Mouse (Mus musculus) intestine, embryonic 16.5 days (tissue): ENCODE measurements at regions not wholly inside any gene's neighbourhood (a gene's known extent, or its start where the extent isn't known, plus 50 kb on each side); places are given as distances from the start of the nearest gene placed in this dataset.
"Not testable (repeated sequence)": the region's sequence is repeated elsewhere in the genome, so short reads cannot be mapped to it uniquely, and the experiment has no call there.

Experiments
- ATAC-seq: fragments of 200-750 bp; cut with Nextera tagmentation; 2 replicates; pipeline ENCODE4 v1.8.0; 2017; ENCODE audit warnings: moderate TSS enrichment, moderate library complexity
- H3K27ac ChIP-seq: fragments of 300-500 bp; sonication (generic); 2 replicates; pipeline ENCODE4 v1.5.1; 2014; ENCODE audit warnings: mild to moderate bottlenecking, low read length
- H3K27me3 ChIP-seq: fragments of 300-500 bp; sonication (generic); replicated peaks from 2 replicates; pipeline ENCODE4 v1.6.1; 2014; ENCODE audit warnings: low read length, control low read depth, mixed read lengths; ENCODE audit not compliant: control insufficient read depth, insufficient read depth
- H3K36me3 ChIP-seq: fragments of 300-500 bp; sonication (generic); 2 replicates; pipeline ENCODE4 v1.6.1; 2014; ENCODE audit warnings: low read length, control low read depth; ENCODE audit not compliant: control insufficient read depth, insufficient read depth
- H3K4me1 ChIP-seq: fragments of 300-500 bp; sonication (generic); 2 replicates; pipeline ENCODE4 v1.6.1; 2014; ENCODE audit warnings: low read length, control low read depth, mixed read lengths; ENCODE audit not compliant: control insufficient read depth, insufficient read depth
- H3K4me2 ChIP-seq: fragments of 300-500 bp; sonication (generic); 2 replicates; pipeline ENCODE4 v1.6.1; 2014; ENCODE audit warnings: low read depth, low read length, control low read depth
- H3K4me3 ChIP-seq: fragments of 300-500 bp; sonication (generic); 2 replicates; pipeline ENCODE4 v1.5.1; 2014; ENCODE audit warnings: mild to moderate bottlenecking, low read length
- H3K9ac ChIP-seq: fragments of 300-500 bp; sonication (generic); 2 replicates; pipeline ENCODE4 v1.6.1; 2014; ENCODE audit warnings: low read depth, low read length
- H3K9me3 ChIP-seq: fragments of 300-500 bp; sonication (generic); 2 replicates; pipeline ENCODE4 v1.6.1; 2016; ENCODE audit warnings: low read length, control low read depth; ENCODE audit not compliant: control insufficient read depth
- WGBS: fragments of 180-500 bp; shearing (Covaris S2); extraction: QIAGEN DNeasy Blood & Tissue Kit; methylation state at CpG from one replicate; pipeline ENCODE4 v1.1.7; 2014; 5-methylcytosine and 5-hydroxymethylcytosine counted together

DNA sequence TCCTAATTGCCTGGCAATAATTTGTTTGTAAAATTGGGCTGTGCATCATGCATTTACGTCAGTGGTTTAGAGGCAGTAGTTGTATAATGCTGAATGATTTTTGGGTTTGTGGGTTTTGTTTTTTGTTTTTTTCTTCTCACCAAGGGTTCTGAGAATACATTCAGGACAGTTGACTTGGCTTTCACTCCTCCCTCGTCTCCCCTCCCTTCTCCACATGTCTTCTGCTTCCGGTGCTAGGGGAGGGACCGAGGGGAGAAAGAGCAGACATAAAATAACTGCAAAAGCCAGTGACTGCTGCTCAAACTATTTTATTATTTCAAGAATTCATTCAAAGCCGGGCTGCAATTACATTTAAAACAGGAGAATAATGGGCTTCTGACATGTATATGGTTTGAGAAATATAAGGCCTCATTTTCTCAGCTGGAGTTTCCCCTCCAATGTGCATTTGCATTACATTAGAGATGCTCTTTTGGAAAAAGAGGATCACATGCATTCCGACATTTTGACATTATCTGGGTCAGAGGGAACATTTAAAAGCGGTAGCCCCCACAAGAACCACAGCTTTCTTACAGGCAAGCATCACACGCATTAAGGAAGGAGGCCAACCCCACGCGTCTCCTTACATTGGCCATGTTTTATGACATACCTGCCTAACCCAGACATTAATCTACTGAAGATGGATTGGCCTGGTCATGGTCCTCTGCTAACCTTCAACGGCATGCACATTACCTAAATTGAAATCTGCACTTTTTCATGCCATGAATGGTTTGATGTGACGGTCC, 185.3 kb upstream of the Mpdz start:
- H3K4me1 ChIP-seq = no peaks in the 10 kb centered on the region
- ATAC-seq = no peak
- H3K9ac ChIP-seq = no peak overlapping the region
- H3K9me3 ChIP-seq = no peaks in the 10 kb centered on the region
- no peaks in the 10 kb centered on the region for H3K27me3 ChIP-seq
- H3K27ac ChIP-seq = no peak overlapping the region
- H3K4me3 ChIP-seq = no peak overlapping the region
- WGBS = 59% methylated on average over 12 of the region's 12 CpGs
- no peaks in the 10 kb centered on the region for H3K36me3 ChIP-seq
- no peak overlapping the region for H3K4me2 ChIP-seq

DNA sequence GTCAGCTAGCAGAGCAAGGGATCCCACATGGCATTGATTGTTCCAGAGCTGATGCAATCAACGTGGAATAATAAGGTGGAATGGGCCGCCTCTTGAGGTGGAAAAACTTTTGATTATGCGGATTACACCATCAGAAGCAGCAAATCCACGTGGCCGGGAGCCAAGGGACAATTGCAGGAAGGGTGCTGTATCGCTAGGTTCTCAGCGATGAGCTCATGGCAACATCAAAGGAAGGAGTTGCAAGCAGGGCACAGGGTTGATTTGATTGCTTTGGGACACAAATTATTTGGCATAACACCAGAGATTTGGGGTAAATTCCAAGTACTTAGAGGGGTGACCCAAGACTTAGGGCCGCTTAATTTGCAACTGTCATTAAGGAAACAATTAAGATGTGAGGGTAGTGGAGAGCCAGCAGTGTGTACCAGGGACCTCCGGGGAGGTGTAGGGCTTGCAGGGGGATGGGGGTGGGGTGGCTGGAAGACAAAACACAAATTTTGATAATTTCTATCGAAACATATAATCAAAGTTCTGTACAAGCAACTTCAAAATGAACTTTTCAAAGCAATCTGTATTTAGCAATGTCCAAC, 182.8 kb upstream of the Mpdz start:
- no peaks in the 10 kb centered on the region for H3K27me3 ChIP-seq
- H3K4me3 ChIP-seq = no peak overlapping the region
- no peaks in the 10 kb centered on the region for H3K4me1 ChIP-seq
- WGBS = 60% methylated on average over 10 of the region's 10 CpGs
- H3K9ac ChIP-seq = no peak overlapping the region
- H3K36me3 ChIP-seq = no peaks in the 10 kb centered on the region
- H3K4me2 ChIP-seq = no peak overlapping the region
- H3K27ac ChIP-seq = no peak overlapping the region
- H3K9me3 ChIP-seq = no peaks in the 10 kb centered on the region
- no peak for ATAC-seq

DNA sequence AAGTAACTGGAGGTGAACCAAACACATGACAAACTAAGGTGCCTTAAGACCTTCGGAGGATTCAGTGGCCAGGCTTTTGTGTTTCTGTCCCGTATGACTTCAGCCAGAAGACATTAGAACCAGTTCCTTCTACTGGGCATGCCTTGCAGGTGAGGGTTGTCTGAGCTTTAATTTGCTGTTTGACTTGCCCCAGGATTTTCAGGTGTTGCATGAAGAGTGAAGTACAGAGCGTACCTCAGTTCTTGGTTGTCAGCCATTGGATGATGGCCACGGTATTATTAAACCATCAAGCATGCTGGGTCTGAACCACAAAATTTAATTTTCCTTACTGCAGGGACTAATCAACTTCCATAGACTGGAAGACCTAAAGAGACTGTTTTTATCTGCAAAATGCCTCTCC, 181.5 kb upstream of the Mpdz start:
- Histone ChIP-seq H3K4me1 (no peaks in the 10 kb centered on the region), H3K27me3 (no peaks in the 10 kb centered on the region), H3K27ac (no peak overlapping the region; the same call in 1 of the 2 replicates), H3K36me3 (no peaks in the 10 kb centered on the region), H3K4me2 (no peak overlapping the region), H3K4me3 (no peak overlapping the region), H3K9me3 (no peaks in the 10 kb centered on the region), H3K9ac (no peak overlapping the region)
- 81% methylated on average over 4 of the region's 4 CpGs for WGBS
- no peak for ATAC-seq

DNA sequence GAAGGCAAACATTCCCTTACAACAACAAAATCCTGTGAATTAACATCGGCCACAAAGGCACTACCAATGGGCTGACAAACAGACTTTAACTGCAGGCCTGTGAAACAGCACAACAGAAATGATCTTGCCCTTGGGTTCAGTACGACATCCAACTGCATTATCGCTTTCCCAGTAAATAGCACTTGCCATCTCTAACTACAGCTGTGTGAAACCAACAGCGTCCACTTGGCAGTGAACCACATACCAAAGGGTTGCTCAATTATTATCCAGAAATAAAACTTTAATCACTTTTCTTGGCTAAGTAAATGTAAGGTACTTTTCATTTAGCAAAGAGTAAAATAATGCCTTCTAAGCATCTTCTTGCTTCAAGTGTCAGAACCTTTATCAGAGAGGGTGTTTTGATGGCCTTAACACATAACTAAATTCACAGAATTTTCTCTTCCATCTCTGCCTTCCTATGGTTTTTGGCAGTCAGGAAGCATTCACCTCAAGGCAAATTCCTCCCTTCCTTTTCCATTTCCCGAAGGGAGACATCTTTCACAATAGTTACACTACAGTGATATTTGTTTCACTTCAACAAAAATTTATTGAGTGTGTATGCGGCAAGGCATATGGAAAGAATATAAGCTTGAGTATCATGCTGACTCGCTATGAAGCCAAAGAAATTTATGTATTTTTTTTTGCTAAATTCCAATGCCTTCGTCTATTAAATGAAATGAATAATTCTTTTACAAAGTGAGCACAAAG, 178.9 kb upstream of the Mpdz start:
- no peak overlapping the region for H3K27ac ChIP-seq
- no peaks in the 10 kb centered on the region for H3K4me1 ChIP-seq
- no peaks in the 10 kb centered on the region for H3K9me3 ChIP-seq
- H3K27me3 ChIP-seq = no peaks in the 10 kb centered on the region
- WGBS = 75% methylated on average over 8 of the region's 8 CpGs
- no peaks in the 10 kb centered on the region for H3K36me3 ChIP-seq
- no peak for ATAC-seq
- no peak overlapping the region for H3K9ac ChIP-seq
- no peak overlapping the region for H3K4me2 ChIP-seq
- H3K4me3 ChIP-seq = no peak overlapping the region

DNA sequence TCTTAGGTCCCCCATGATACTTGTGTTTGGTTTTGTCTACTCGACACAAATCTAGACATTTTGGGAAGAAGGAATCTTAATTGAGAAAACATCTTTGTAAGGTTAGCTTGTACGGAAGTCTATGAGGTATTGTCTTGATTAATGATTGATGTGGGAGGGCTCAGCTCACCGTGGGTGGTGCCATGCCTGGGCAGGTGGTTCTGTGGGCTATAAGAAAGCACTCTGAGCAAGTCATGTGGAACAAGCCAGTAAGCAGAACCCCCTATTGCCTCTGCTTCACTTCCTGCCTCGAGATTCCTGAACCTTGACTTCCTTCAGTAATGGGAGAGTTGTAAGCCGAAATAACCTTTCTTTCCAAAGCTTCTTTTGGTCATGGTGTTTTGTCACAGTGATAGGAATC, 174.6 kb upstream of the Mpdz start:
- H3K27me3 ChIP-seq = no peaks in the 10 kb centered on the region
- 55% methylated on average over 5 of the region's 5 CpGs for WGBS
- no peaks in the 10 kb centered on the region for H3K4me1 ChIP-seq
- no peak overlapping the region for H3K4me2 ChIP-seq
- H3K9ac ChIP-seq = no peak overlapping the region
- no peaks in the 10 kb centered on the region for H3K36me3 ChIP-seq
- no peaks in the 10 kb centered on the region for H3K9me3 ChIP-seq
- H3K4me3 ChIP-seq = no peak overlapping the region
- ATAC-seq = no peak
- no peak overlapping the region for H3K27ac ChIP-seq

DNA sequence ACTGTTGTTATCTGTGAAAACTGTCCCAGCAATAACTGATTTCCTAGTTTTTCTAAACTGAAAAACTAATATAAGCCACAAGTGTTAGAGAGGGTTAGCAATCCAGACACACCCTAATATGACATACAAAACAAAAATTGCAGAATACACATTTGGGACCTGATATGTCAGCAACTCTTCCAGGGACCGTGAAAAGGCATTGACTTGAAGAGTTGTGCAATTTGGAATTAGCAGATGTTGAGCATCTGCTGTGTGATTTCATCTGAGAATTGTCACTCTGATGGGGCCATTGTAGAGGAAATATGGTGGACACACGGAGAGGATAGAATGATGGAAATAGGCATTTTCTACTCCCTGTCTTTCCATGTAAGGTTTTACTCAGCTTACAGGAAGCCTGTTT, 168.6 kb upstream of the Mpdz start:
- H3K27ac ChIP-seq = no peak overlapping the region
- H3K4me1 ChIP-seq = no peaks in the 10 kb centered on the region
- no peaks in the 10 kb centered on the region for H3K27me3 ChIP-seq
- no peak for ATAC-seq
- H3K36me3 ChIP-seq = no peaks in the 10 kb centered on the region
- no peaks in the 10 kb centered on the region for H3K9me3 ChIP-seq
- WGBS = 81% methylated on average over 2 of the region's 2 CpGs
- H3K9ac ChIP-seq = no peak overlapping the region
- no peak overlapping the region for H3K4me3 ChIP-seq
- H3K4me2 ChIP-seq = no peak overlapping the region

DNA sequence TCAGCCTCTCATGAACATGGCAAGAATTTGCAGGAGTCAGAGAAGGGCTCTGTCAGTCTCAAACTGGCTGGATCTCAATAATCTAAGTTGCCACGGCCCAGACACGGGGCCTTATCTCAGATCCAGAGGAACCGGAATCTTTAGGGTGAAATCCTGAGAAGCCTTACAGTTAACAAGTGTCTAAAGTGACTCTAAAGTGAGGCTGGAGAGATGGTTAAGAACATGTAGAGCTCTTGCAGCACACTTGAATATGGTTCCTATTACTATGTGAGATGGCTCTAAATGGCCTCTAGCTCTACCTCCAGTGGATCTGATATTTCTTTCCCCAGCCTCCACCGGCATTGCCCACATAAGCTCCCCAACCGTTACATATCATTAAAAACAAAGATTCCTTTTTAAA, 157.8 kb upstream of the Mpdz start:
- Histone ChIP-seq H3K4me1 (no peaks in the 10 kb centered on the region), H3K9ac (no peak overlapping the region), H3K27me3 (no peaks in the 10 kb centered on the region), H3K27ac (no peak overlapping the region), H3K9me3 (no peaks in the 10 kb centered on the region), H3K4me2 (no peak overlapping the region), H3K36me3 (no peaks in the 10 kb centered on the region), H3K4me3 (no peak overlapping the region)
- WGBS = 92% methylated on average over 5 of the region's 5 CpGs
- no peak for ATAC-seq

DNA sequence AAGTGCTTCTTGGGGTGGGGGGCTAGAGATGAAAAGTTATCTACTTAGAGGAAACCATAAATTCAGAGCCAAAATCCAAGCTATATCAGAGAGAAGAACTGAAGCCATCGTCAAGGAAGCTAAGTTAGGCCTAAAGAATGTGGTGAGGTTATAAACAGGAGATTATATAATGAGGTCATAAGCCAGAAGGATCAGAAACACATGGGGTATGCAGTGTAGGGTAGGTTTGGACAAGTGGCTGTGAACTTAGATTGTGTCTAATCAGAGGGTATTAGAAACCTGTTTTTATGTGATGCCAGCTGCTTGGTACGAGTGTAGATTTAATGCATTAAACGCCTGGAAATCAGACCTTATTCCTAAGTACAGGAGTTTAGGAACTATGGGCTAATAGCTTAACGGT, 154.8 kb upstream of the Mpdz start:
- 83% methylated on average over 4 of the region's 4 CpGs for WGBS
- no peak for ATAC-seq

DNA sequence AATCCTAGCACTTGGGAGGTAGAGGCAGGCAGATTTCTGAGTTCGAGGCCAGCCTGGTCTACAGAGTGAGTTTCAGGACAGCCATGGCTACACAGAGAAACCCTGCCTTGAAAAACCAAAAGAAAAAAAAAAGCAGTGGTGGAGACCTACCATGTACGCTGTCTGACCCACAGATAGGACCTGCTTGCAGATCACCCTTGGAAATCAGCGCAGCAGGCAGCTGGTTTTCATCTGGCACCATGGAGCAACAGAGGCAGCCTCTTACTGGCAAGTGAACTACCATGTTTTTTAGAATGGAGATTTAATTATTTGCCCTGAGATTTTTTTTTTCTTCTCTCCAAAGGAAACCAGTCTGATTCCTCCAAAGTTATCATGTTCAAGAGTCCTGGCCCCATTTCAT, 150.8 kb upstream of the Mpdz start:
- H3K27me3 ChIP-seq, H3K27ac ChIP-seq, H3K36me3 ChIP-seq, H3K9me3 ChIP-seq, H3K4me1 ChIP-seq, H3K4me2 ChIP-seq, H3K9ac ChIP-seq, H3K4me3 ChIP-seq, ATAC-seq: not testable (repeated sequence)
- 92% methylated on average over 3 of the region's 3 CpGs for WGBS

More for the DNA sequence above, 154.8 kb upstream of the Mpdz start:
- no peaks in the 10 kb centered on the region for H3K9me3 ChIP-seq
- H3K27me3 ChIP-seq = no peaks in the 10 kb centered on the region
- H3K36me3 ChIP-seq = no peaks in the 10 kb centered on the region
- no peak overlapping the region for H3K4me3 ChIP-seq
- H3K4me1 ChIP-seq = no peaks in the 10 kb centered on the region
- H3K4me2 ChIP-seq = no peak overlapping the region
- no peak overlapping the region for H3K27ac ChIP-seq
- no peak overlapping the region for H3K9ac ChIP-seq
